Mouse (Mus musculus): ENCODE measurements around the gene Endou. TPM values are rescaled to one million over a fixed set of nuclear protein-coding genes. Genes with fewer than 3 reads are reported as not detected.

Gene Endou
- total RNA-seq, 2 experiments from 2014 or later: 0.16 to 0.18 TPM

Other genes with a start within 250 kb of the Endou start
- gene Rpap3, start 25.5 kb downstream of the Endou start, total RNA-seq (2021): 10 to 100 TPM; 33.8 to 34.6 TPM
- 10 to 100 TPM; 21.2 to 24.2 TPM for gene Rapgef3, start 36.6 kb upstream of the Endou start, total RNA-seq (2021)
- 10 to 100 TPM; 81.8 to 84.6 TPM for gene Slc48a1, start 47.2 kb upstream of the Endou start, total RNA-seq (2021)
- 10 to 100 TPM; 41.0 to 41.3 TPM for gene Hdac7, start 113.2 kb upstream of the Endou start, total RNA-seq (2021)
- gene Vdr, start 179.3 kb upstream of the Endou start, total RNA-seq (2021): under 1 TPM in 1 of 2 experiments, not detected in 1; 0.08 TPM
- 10 to 100 TPM; 18.0 to 20.1 TPM for gene Tmem106c, start 232.9 kb upstream of the Endou start, total RNA-seq (2021)

Measured in left cerebral cortex, postnatal 4 days (tissue).